Mouse (Mus musculus) bone marrow macrophage, adult 2 months (primary cell): ENCODE results near the gene Pde11a.

Experiments used
- CTCF ChIP-seq: IDR thresholded peaks from 2 replicates; pipeline ENCODE4 v1.5.1; 2012; ENCODE audit warnings: low read depth, mild to moderate bottlenecking, low read length, moderate library complexity
- POLR2A ChIP-seq: IDR thresholded peaks from 2 replicates; pipeline ENCODE4 v1.6.1; 2012; ENCODE audit warnings: mild to moderate bottlenecking, low read depth, low read length, borderline replicate concordance

DNA sequence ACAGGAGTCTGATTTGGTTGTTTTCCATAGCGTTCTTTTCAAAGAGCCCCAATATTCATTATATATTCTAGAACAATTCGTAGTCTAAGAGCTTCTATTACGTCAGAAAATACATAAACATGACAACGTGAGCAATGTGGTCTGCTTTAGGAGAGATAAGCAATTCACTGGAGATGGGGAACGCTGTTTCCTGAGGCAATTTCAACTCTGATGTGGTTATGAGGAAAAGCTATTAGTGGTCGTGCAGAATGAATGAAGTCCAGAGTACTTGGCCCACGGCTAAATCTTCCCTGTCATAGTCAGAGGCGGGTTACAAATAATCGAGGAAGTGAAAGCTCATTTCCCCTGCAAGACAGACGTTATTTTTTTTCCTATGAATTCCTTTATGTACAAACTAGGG lies 75.9 kb downstream of the Pde11a start:
- TF ChIP-seq POLR2A (no peak), CTCF (no peak)
